Mouse (Mus musculus) layer of hippocampus, adult 9-11 months (tissue): ENCODE measurements around the gene Zfp111.

Experiments used
- DNase-seq: peaks from one replicate; pipeline ENCODE4 v3.0.0; 2022

The Zfp111 gene

GRCm38 (mm10) chr7:24211343-24211742 is at the start of gene Zfp111:
Zfp111 (minus strand) TSS chr7:24211443.
- no peak for DNase-seq

GRCm38 (mm10) chr7:24260000-24260312 is 48.7 kb upstream of the Zfp111 start:
- DNase-seq = no peak

- no peak for DNase-seq
These were observed 48.2 kb upstream of the Zfp111 start for GRCm38 (mm10) chr7:24259306-24259999.

GRCm38 (mm10) chr7:24254633-24255474 is 43.6 kb upstream of the Zfp111 start, which contains the start of gene Zfp108:
Zfp108 (plus strand) TSS chr7:24254794.
- DNase-seq = peak; percentile 90

GRCm38 (mm10) chr7:24253779-24254615 is 42.8 kb upstream of the Zfp111 start:
- no peak for DNase-seq

GRCm38 (mm10) chr7:24237040-24237791 is 26.0 kb upstream of the Zfp111 start, which contains the start of gene Zfp109:
Zfp109 (minus strand) TSS chr7:24237560.
- peak; percentile 73 for DNase-seq

GRCm38 (mm10) chr7:24210296-24210695 is 947 bp downstream of the Zfp111 start:
- DNase-seq = no peak

- no peak for DNase-seq
These were observed 2.9 kb downstream of the Zfp111 start for GRCm38 (mm10) chr7:24208282-24208886.

GRCm38 (mm10) chr7:24207488-24208261 is 3.6 kb downstream of the Zfp111 start:
- peak; percentile 77 for DNase-seq

GRCm38 (mm10) chr7:24196961-24197360 is 14.3 kb downstream of the Zfp111 start:
- DNase-seq = no peak

GRCm38 (mm10) chr7:24193157-24193556 is 18.1 kb downstream of the Zfp111 start:
- no peak for DNase-seq

- DNase-seq = no peak
These were observed 19.9 kb downstream of the Zfp111 start for GRCm38 (mm10) chr7:24191361-24191760.

- DNase-seq = no peak
These were observed 21.7 kb downstream of the Zfp111 start for GRCm38 (mm10) chr7:24189571-24189944.

GRCm38 (mm10) chr7:24188901-24189570 is 22.2 kb downstream of the Zfp111 start:
- DNase-seq = no peak

- DNase-seq = no peak
These were observed 23.6 kb downstream of the Zfp111 start for GRCm38 (mm10) chr7:24187611-24188010.

GRCm38 (mm10) chr7:24175337-24175711 is 35.9 kb downstream of the Zfp111 start:
- no peak for DNase-seq

GRCm38 (mm10) chr7:24174618-24175336 is 36.5 kb downstream of the Zfp111 start, which contains the start of gene Zfp114:
Zfp114 (plus strand) TSS chr7:24175060.
- DNase-seq = peak; percentile 67

- DNase-seq = no peak
These were observed 39.1 kb downstream of the Zfp111 start for GRCm38 (mm10) chr7:24172191-24172590.

- no peak for DNase-seq
These were observed 58.0 kb downstream of the Zfp111 start for GRCm38 (mm10) chr7:24153272-24153671.
